Mouse (Mus musculus): ENCODE data around the gene Inpp5a. TPM values are rescaled to one million over a fixed set of nuclear protein-coding genes. Genes with fewer than 3 reads are reported as not detected.

Gene Inpp5a
- polyA plus RNA-seq, 1 experiment: 27.5 TPM

- H3K4me3 ChIP-seq (ENCODE audit: insufficient read depth, low read depth, low read length): no peak overlapping the region
- H3K27ac ChIP-seq (ENCODE audit: insufficient read depth, low read depth, low read length): no peak overlapping the region
- no peaks in the 10 kb centered on the region for H3K36me3 ChIP-seq (ENCODE audit: control insufficient read depth, insufficient read depth, low read length)
- no peaks in the 10 kb centered on the region for H3K27me3 ChIP-seq (replicated peaks; ENCODE audit: control insufficient read depth, insufficient read depth, low read length)
- H3K4me1 ChIP-seq (ENCODE audit: control insufficient read depth, insufficient read depth, low read length): no peaks in the 10 kb centered on the region
- no peak for DNase-seq
- TF ChIP-seq POLR2A (IDR thresholded peaks at IDR 0.05; ENCODE audit: low read depth, low read length): no peak
- TF ChIP-seq CTCF (conservative IDR thresholded peaks at IDR 0.05; ENCODE audit: insufficient read depth, insufficient read length, low read depth, low read length): no peak
- WGBS: 77% methylated on average over 6 of the region's 6 CpGs
These were observed 177.1 kb downstream of the Inpp5a start for GRCm38 (mm10) chr7:139565998-139566397.

- H3K27me3 ChIP-seq (replicated peaks; ENCODE audit: control insufficient read depth, insufficient read depth, low read length): no peaks in the 10 kb centered on the region
- no peak for DNase-seq
- no peaks in the 10 kb centered on the region for H3K36me3 ChIP-seq (ENCODE audit: control insufficient read depth, insufficient read depth, low read length)
- H3K4me3 ChIP-seq (ENCODE audit: insufficient read depth, low read depth, low read length): no peak overlapping the region
- TF ChIP-seq POLR2A (IDR thresholded peaks at IDR 0.05; ENCODE audit: low read depth, low read length): no peak
- TF ChIP-seq CTCF (conservative IDR thresholded peaks at IDR 0.05; ENCODE audit: insufficient read depth, insufficient read length, low read depth, low read length): no peak
- WGBS: 64% methylated on average over 8 of the region's 8 CpGs
- no peak overlapping the region for H3K27ac ChIP-seq (ENCODE audit: insufficient read depth, low read depth, low read length)
- no peaks in the 10 kb centered on the region for H3K4me1 ChIP-seq (ENCODE audit: control insufficient read depth, insufficient read depth, low read length)
These were observed 177.6 kb downstream of the Inpp5a start for GRCm38 (mm10) chr7:139566533-139566932.

GRCm38 (mm10) chr7:139570788-139571187 is 181.9 kb downstream of the Inpp5a start:
- no peak for DNase-seq
- H3K4me3 ChIP-seq (ENCODE audit: insufficient read depth, low read depth, low read length): no peak overlapping the region
- H3K27ac ChIP-seq (ENCODE audit: insufficient read depth, low read depth, low read length): no peak overlapping the region
- WGBS: 78% methylated on average over 5 of the region's 5 CpGs
- no peaks in the 10 kb centered on the region for H3K27me3 ChIP-seq (replicated peaks; ENCODE audit: control insufficient read depth, insufficient read depth, low read length)
- H3K4me1 ChIP-seq (ENCODE audit: control insufficient read depth, insufficient read depth, low read length): no peaks in the 10 kb centered on the region
- no peaks in the 10 kb centered on the region; the same call in 1 of the 2 replicates for H3K36me3 ChIP-seq (ENCODE audit: control insufficient read depth, insufficient read depth, low read length)
- TF ChIP-seq POLR2A (IDR thresholded peaks at IDR 0.05; ENCODE audit: low read depth, low read length): no peak
- TF ChIP-seq CTCF (conservative IDR thresholded peaks at IDR 0.05; ENCODE audit: insufficient read depth, insufficient read length, low read depth, low read length): no peak

- DNase-seq: no peak
- WGBS: 90% methylated on average over 3 of the region's 3 CpGs
- H3K27me3 ChIP-seq (replicated peaks; ENCODE audit: control insufficient read depth, insufficient read depth, low read length): no peaks in the 10 kb centered on the region
- no peak overlapping the region for H3K4me3 ChIP-seq (ENCODE audit: insufficient read depth, low read depth, low read length)
- no peak for TF ChIP-seq POLR2A (IDR thresholded peaks at IDR 0.05; ENCODE audit: low read depth, low read length)
- no peak for TF ChIP-seq CTCF (conservative IDR thresholded peaks at IDR 0.05; ENCODE audit: insufficient read depth, insufficient read length, low read depth, low read length)
- H3K4me1 ChIP-seq (ENCODE audit: control insufficient read depth, insufficient read depth, low read length): no peaks in the 10 kb centered on the region
- H3K27ac ChIP-seq (ENCODE audit: insufficient read depth, low read depth, low read length): no peak overlapping the region
- H3K36me3 ChIP-seq (ENCODE audit: control insufficient read depth, insufficient read depth, low read length): no peaks in the 10 kb centered on the region; the same call in 1 of the 2 replicates
These were observed 183.8 kb downstream of the Inpp5a start for GRCm38 (mm10) chr7:139572665-139573064.

- no peaks in the 10 kb centered on the region for H3K27me3 ChIP-seq (replicated peaks; ENCODE audit: control insufficient read depth, insufficient read depth, low read length)
- TF ChIP-seq CTCF (conservative IDR thresholded peaks at IDR 0.05; ENCODE audit: insufficient read depth, insufficient read length, low read depth, low read length) (no peak), POLR2A (IDR thresholded peaks at IDR 0.05; ENCODE audit: low read depth, low read length) (no peak)
- H3K4me1 ChIP-seq (ENCODE audit: control insufficient read depth, insufficient read depth, low read length): no peaks in the 10 kb centered on the region
- no peak overlapping the region for H3K4me3 ChIP-seq (ENCODE audit: insufficient read depth, low read depth, low read length)
- no peak for DNase-seq
- 72% methylated on average over 16 of the region's 16 CpGs for WGBS
- no peaks in the 10 kb centered on the region; the same call in 1 of the 2 replicates for H3K36me3 ChIP-seq (ENCODE audit: control insufficient read depth, insufficient read depth, low read length)
- H3K27ac ChIP-seq (ENCODE audit: insufficient read depth, low read depth, low read length): no peak overlapping the region
These were observed 187.3 kb downstream of the Inpp5a start for GRCm38 (mm10) chr7:139576064-139576686.

GRCm38 (mm10) chr7:139579261-139579905 is 190.5 kb downstream of the Inpp5a start:
- WGBS: 91% methylated on average over 21 of the region's 21 CpGs
- Histone ChIP-seq H3K27ac (ENCODE audit: insufficient read depth, low read depth, low read length) (no peak overlapping the region), H3K4me1 (ENCODE audit: control insufficient read depth, insufficient read depth, low read length) (0 out of 2 replicates have a peak, but pooled peaks cover 2% of the 10 kb centered on the region), H3K27me3 (replicated peaks; ENCODE audit: control insufficient read depth, insufficient read depth, low read length) (peaks cover 3% of the 10 kb centered on the region), H3K36me3 (ENCODE audit: control insufficient read depth, insufficient read depth, low read length) (no peaks in the 10 kb centered on the region; the same call in 1 of the 2 replicates), H3K4me3 (ENCODE audit: insufficient read depth, low read depth, low read length) (no peak overlapping the region)
- no peak for TF ChIP-seq POLR2A (IDR thresholded peaks at IDR 0.05; ENCODE audit: low read depth, low read length)
- no peak for TF ChIP-seq CTCF (conservative IDR thresholded peaks at IDR 0.05; ENCODE audit: insufficient read depth, insufficient read length, low read depth, low read length)
- no peak for DNase-seq
